Mouse (Mus musculus): ENCODE data around the gene Gm6502. TPM values are rescaled to one million over a fixed set of nuclear protein-coding genes. Genes with fewer than 3 reads are reported as not detected.
"Not testable (repeated sequence)": the region's sequence is repeated elsewhere in the genome, so short reads cannot be mapped to it uniquely, and the experiment has no call there.

The Gm6502 gene
- polyA plus RNA-seq (2017; shearing (Covaris generic)): not detected

DNA sequence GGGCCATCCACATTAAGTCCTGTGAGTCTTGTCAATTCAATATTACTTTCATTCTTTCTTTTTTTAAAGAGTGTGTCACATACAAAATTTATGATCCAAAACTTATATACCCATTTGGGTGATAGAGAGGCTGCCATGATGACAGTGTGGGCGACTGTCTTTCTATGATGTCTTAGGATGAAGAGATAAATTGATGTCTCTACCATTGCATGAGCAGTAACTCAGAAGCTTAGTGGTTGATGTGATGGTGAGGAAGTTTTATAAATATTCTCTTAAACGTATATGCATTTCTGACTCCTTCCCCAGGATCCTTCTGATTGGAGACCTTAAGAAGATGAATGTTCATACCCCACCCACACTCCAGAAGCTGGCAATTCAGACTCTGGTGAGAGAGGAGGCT, at the start of gene Gm6502:
Gene Gm6502 (plus strand): TSS at position 301 of the 400 bp plus-strand sequence.
- not testable (repeated sequence) for ATAC-seq

DNA sequence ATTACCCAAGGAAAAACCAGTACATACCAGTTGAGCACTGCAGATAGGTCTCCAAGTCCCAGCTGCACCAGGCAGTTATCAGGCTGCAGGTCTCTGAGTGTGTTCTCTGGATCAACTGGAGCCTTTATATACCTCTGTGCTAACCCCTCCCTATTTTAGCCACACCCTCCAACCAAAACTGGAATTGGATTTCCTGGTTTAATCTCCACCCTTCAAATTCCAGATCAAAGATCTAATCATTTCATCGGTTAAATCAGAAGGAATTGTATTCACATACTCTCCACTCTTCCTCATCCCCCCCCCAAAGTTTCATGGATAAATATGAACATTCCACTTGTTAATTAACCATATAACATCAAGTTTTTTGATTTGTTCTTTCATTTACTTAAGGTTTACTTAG, 7.5 kb upstream of the Gm6502 start, which contains the start of gene A430089I19Rik:
Gene A430089I19Rik (minus strand): TSS at position 101 of the 400 bp plus-strand sequence.
- not testable (repeated sequence) for ATAC-seq

DNA sequence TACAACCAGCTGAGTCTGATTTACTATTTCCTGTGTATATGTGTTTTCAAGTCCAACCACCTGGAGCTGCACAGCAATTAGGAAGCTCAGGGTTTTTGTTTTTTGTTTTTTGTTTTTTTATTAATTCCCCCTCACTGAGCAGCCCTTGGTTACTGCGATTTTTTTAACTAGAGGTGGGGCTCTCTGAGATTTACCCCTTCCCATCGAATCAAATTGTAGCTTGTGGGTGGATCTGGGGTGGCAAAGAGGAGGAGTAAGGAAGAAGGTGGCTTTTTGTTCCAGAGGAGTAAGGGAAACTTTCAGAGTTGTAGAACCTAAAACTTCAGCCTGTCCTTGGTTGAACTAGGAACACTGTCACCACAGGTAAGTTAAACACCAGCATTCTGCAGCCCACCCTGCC, 25.2 kb downstream of the Gm6502 start, which contains the start of gene AA792892:
Gene AA792892 (plus strand): TSS at position 301 of the 400 bp plus-strand sequence.
- ATAC-seq: not testable (repeated sequence)

Other genes starting within 250 kb of the Gm6502 start
- gene BC061212, start 243.9 kb upstream of the Gm6502 start, polyA plus RNA-seq (2017; shearing (Covaris generic)): not detected
- not detected for gene Gm6351, start 238.1 kb upstream of the Gm6502 start, polyA plus RNA-seq (2017; shearing (Covaris generic))
- under 1 TPM in 1 of 2 experiments, not detected in 1; 0.40 TPM for gene Gm3106, start 96.4 kb upstream of the Gm6502 start, polyA plus RNA-seq (2017; shearing (Covaris generic))
- not detected for gene A430089I19Rik, start 7.6 kb upstream of the Gm6502 start, polyA plus RNA-seq (2017; shearing (Covaris generic))
- not detected for gene AA792892, start 25.3 kb downstream of the Gm6502 start, polyA plus RNA-seq (2017; shearing (Covaris generic))
- gene Gm7682, start 131.3 kb downstream of the Gm6502 start, polyA plus RNA-seq (2017; shearing (Covaris generic)): not detected
- gene Gm3139, start 211.9 kb downstream of the Gm6502 start, polyA plus RNA-seq (2017; shearing (Covaris generic)): 1 to 10 TPM in 1 of 2 experiments, not detected in 1; 1.3 TPM